Mouse (Mus musculus) C2C12 (cell line): Measurements from ENCODE around the gene Bicral. TPM values are rescaled to one million over a fixed set of nuclear protein-coding genes. Genes with fewer than 3 reads are reported as not detected.
A peak's percentile ranks its signal among the peaks of the same experiment; 100 is the strongest.

Experiments
- H3K27me3 ChIP-seq: one replicate; pipeline ENCODE4 v1.6.1; 2011; ENCODE audit not compliant: control insufficient read depth, insufficient read depth, insufficient read length
- H3K36me3 ChIP-seq: one replicate; pipeline ENCODE4 v1.6.1; 2011; ENCODE audit not compliant: control insufficient read depth, insufficient read depth
- H3K4me3 ChIP-seq: one replicate; pipeline ENCODE4 v1.5.1; 2011; ENCODE audit warnings: mild to moderate bottlenecking, control low read depth; ENCODE audit not compliant: poor library complexity, insufficient read depth, severe bottlenecking
- H3K79me2 ChIP-seq: one replicate; pipeline ENCODE4 v1.6.1; 2011; ENCODE audit not compliant: control insufficient read depth, insufficient read depth
- H3K79me3 ChIP-seq: one replicate; pipeline ENCODE4 v1.6.1; 2011; ENCODE audit warnings: low read depth, control low read depth
- H3ac ChIP-seq: one replicate; pipeline ENCODE3; 2011; ENCODE audit warnings: low read depth; ENCODE audit not compliant: control insufficient read depth, insufficient read length
- CEBPB ChIP-seq: IDR thresholded peaks from one replicate; pipeline ENCODE4 v1.6.1; 2011; ENCODE audit warnings: low read depth, mild to moderate bottlenecking, control low read depth, moderate library complexity
- CTCF ChIP-seq: IDR thresholded peaks from one replicate; pipeline ENCODE4 v1.5.1; 2011; ENCODE audit not compliant: control insufficient read depth, insufficient read depth, insufficient read length
- FOSL1 ChIP-seq: IDR thresholded peaks from one replicate; pipeline ENCODE4 v1.8.0; 2011; ENCODE audit warnings: mild to moderate bottlenecking, low read length; ENCODE audit not compliant: poor library complexity, insufficient read depth, severe bottlenecking
- MAX ChIP-seq: IDR thresholded peaks from one replicate; pipeline ENCODE4 v1.6.1; 2011; ENCODE audit warnings: mild to moderate bottlenecking, control low read depth
- MYOD1 ChIP-seq: IDR thresholded peaks from one replicate; pipeline ENCODE4 v1.6.1; 2011; ENCODE audit warnings: low read depth; ENCODE audit not compliant: control insufficient read depth, insufficient read length
- MYOG ChIP-seq: IDR thresholded peaks from one replicate; pipeline ENCODE4 v1.6.1; 2011; ENCODE audit not compliant: control insufficient read depth, insufficient read length; ENCODE audit errors: extremely low read depth
- USF1 ChIP-seq: IDR thresholded peaks from one replicate; pipeline ENCODE4 v1.6.1; 2011; ENCODE audit warnings: low read depth, mild to moderate bottlenecking, control low read depth, moderate library complexity
- polyA plus RNA-seq: library from polyadenylated mRNA; unstranded; fragments of >200 nt; fragmentation: generic; extraction: Trizol; gene quantifications from one replicate; pipeline ENCODE4 v1.2.1, GENCODE M21; 2012; ENCODE audit warnings: missing spikeins

Gene Bicral
- polyA plus RNA-seq, 1 experiment = 3.9 TPM

DNA sequence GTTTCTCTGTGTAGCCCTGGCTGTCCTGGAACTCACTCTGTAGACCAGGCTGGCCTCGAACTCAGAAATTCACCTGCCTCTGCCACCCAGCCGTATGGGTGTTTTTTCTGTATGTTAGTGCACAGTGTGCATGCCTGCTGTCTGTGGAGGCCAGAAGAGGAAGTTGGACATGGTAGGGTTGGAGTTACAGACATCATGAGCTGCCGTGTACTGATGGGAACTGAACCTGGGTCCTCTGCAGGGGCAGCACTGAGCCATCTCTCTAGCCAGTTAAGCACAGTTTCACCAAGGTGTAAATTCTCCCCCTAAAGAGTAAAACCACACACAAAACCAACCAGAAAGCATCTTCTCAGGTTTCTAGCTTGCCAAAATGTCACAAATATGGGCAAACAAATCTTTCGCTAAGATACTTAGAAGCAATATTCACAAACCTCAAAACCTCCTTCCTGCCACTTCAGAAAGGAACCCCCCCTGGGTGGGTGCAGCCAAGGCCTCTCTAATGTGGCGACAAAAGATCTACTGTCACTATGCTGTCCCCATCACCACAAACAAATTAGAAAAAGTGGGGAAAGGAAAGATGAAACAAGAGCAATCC lies 12.0 kb upstream of the Bicral start:
- TF ChIP-seq MYOD1 = no peak
- TF ChIP-seq CTCF = no peak
- no peak for TF ChIP-seq MYOG
- no peak for TF ChIP-seq CEBPB
- no peak for TF ChIP-seq FOSL1
- TF ChIP-seq USF1 = no peak
- TF ChIP-seq MAX = no peak

DNA sequence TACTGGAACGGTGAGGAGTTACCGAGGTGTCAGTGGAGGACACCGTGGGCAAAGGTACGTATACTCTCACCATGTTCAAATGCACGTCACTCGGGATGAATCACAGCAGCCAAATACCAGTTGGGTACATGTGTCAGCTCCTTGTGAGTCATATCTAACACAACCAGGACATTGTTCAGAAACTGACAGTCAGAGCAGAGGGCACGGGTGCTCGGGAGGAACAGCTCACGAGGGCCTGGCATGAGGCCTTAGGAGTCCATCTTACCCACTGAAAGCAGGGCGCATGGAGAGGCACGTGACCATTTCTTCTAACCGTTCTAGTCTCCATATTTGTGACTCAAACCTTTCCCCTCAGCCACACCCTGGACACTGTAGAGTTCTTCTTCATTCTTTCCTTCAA lies 8.6 kb upstream of the Bicral start:
- H3K27me3 ChIP-seq = no peaks in the 10 kb centered on the region
- H3K79me3 ChIP-seq = peaks cover 4% of the 10 kb centered on the region
- H3ac ChIP-seq = no peak overlapping the region
- H3K4me3 ChIP-seq = no peak overlapping the region
- peaks cover 18% of the 10 kb centered on the region for H3K79me2 ChIP-seq
- TF ChIP-seq CEBPB = no peak
- no peak for TF ChIP-seq MYOG
- TF ChIP-seq MYOD1 = no peak
- TF ChIP-seq USF1 = peak; percentile 98
- TF ChIP-seq MAX = peak; percentile 97
- TF ChIP-seq FOSL1 = peak; percentile 68
- TF ChIP-seq CTCF = no peak
- H3K36me3 ChIP-seq = no peaks in the 10 kb centered on the region

More for the DNA sequence above, 12.0 kb upstream of the Bicral start:
- Histone ChIP-seq H3K36me3 (no peaks in the 10 kb centered on the region), H3ac (no peak overlapping the region), H3K27me3 (no peaks in the 10 kb centered on the region), H3K79me3 (peaks cover 6% of the 10 kb centered on the region), H3K79me2 (peaks cover 43% of the 10 kb centered on the region), H3K4me3 (no peak overlapping the region)

DNA sequence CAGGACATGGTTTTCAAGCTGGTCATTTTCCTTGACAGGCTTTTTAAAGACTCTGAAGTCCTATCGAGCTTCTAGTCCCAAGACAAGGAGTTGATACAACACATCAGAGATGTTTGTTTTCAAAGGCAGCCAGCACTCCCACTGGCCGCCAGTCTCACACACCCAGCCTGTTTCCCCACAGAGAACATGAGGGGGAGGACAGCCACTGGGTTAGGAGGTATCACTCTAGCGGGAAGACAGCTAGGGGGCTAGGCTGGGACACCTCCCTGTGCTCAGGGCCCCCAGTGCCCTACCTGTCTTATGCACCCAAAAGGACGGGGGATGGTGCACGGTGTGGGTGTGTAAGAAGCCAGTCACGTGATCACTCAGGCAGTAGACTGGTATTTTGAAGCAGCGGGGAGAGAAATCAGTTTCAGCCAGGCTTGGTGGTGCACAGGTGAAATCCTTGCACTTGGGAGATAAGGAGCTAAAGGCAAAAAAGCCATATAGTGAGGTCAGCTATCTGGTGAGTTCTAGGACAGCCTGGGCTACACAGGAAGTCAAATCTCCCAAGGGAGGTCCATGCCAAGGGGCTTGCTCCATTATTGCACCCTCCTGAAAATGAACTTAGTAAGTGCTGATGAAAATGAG lies 6.4 kb upstream of the Bicral start:
- peaks cover 17% of the 10 kb centered on the region for H3K79me2 ChIP-seq
- peaks cover 4% of the 10 kb centered on the region for H3K79me3 ChIP-seq
- no peak for TF ChIP-seq MYOG
- TF ChIP-seq CTCF = no peak
- no peak for TF ChIP-seq FOSL1
- TF ChIP-seq USF1 = no peak
- TF ChIP-seq CEBPB = no peak
- no peak for TF ChIP-seq MYOD1
- no peaks in the 10 kb centered on the region for H3K36me3 ChIP-seq
- no peak overlapping the region for H3ac ChIP-seq
- H3K4me3 ChIP-seq = no peak overlapping the region
- no peaks in the 10 kb centered on the region for H3K27me3 ChIP-seq

DNA sequence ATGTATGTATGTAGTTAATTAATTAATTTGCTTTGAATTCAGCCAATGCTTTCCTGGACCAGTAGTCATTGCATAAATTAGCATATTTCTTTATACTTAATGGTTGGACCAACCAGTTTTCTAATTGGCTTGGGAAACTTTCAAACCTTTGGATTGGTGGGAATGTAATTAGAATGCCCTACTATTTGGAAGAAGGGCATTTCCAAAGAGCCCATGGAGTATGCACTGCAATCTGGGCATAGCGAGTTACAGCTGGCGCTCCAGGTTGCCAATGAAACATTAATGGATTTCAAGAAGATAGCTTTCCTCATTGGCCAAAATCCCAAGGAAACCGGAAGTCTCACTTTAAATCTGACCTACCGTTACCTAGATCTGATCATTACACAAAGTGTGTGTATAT lies 1.8 kb upstream of the Bicral start:
- H3ac ChIP-seq = no peak overlapping the region
- H3K79me2 ChIP-seq = peaks cover 23% of the 10 kb centered on the region
- TF ChIP-seq MAX (no peak), FOSL1 (no peak), CEBPB (no peak), CTCF (no peak), MYOG (no peak), MYOD1 (no peak), USF1 (no peak)

DNA sequence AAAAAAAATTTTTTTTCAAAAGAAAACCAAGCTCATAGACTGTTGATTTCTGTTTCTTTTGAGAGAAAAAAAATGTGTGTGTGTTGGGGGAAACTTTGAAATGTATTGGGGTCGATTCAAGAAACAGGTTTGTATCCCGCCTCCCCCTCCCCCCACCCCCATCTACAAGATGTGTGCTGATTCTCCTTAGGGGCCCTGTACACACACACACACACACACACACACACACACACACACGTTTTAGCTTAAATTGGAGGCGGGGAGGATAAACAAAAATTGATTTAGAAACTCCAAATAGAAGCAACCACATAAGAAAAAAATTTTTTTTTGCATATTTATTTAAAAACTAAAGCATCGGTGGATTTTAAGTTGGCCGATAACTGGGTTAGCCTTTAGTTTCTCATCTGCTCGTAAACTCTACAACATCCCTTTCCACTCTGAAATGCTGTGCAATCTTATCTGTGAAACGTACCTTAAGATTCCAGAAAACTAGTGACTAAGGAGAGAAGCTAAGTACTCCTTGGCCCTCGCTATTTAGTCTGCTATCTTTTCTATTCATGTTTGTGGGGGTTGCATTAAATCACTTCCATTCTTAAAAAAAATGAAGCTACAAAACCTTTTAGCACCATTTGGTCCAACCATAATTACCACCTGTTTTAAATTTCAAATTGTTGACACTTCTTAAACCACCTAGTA lies 615 bp upstream of the Bicral start:
- no peak overlapping the region for H3ac ChIP-seq
- peak overlapping the region; percentile 97 for H3K4me3 ChIP-seq
- H3K79me2 ChIP-seq = peaks cover 36% of the 10 kb centered on the region
- H3K79me3 ChIP-seq = peaks cover 29% of the 10 kb centered on the region
- no peaks in the 10 kb centered on the region for H3K27me3 ChIP-seq
- TF ChIP-seq MYOD1 (no peak), MAX (no peak), USF1 (no peak), CEBPB (no peak), FOSL1 (no peak), MYOG (no peak), CTCF (no peak)
- H3K36me3 ChIP-seq = peaks cover 3% of the 10 kb centered on the region

More for the DNA sequence above, 1.8 kb upstream of the Bicral start:
- Histone ChIP-seq H3K36me3 (no peaks in the 10 kb centered on the region), H3K79me3 (peaks cover 16% of the 10 kb centered on the region), H3K27me3 (no peaks in the 10 kb centered on the region), H3K4me3 (no peak overlapping the region)
